In the genomic region with DNA sequence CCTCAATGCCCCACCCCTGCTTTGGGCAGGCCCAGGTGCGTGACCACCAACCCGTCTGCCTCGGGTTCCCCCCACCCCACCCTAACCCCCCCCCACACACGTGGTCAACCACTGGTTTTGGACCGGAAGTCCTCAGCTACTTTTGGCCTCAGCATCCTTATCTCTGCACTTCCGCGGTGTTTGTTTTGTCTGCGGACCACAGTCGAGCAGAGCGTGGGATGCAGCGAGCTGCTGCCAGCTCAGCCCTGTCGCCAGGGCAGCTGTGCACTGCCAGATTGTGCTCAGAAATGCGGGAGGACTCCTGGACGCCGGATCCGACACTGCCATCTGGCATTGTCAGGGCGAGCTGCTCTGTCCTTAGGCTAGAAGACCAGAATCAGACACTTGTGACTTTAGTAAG, we compare ENCODE assay signal across 8 mouse cellular contexts. TPM values are rescaled to one million over a fixed set of nuclear protein-coding genes. Genes with fewer than 3 reads are reported as not detected.
DNase-seq lines count a peak whose midpoint lies in the region; ATAC-seq and TF ChIP-seq lines count a peak whose summit lies in the region.

No protein-coding gene starts in this region.

- no peak for TF ChIP-seq POLR2A in heart, adult 2 months (IDR thresholded peaks at IDR 0.05; ENCODE audit: insufficient read depth, low read depth, low read length)

- TF ChIP-seq CTCF in heart, adult 2 months (IDR thresholded peaks at IDR 0.05), result no peak
- no peak for TF ChIP-seq CTCF in left cerebral cortex, adult 2 months (IDR thresholded peaks at IDR 0.05)

- WGBS in heart, adult 2 months, result 4% methylated on average over 17 of the region's 17 CpGs
- 63% methylated on average over 17 of the region's 17 CpGs for WGBS in limb, embryonic 10.5 days

- DNase-seq in layer of hippocampus, adult 11-12 months (ENCODE audit: low spot score), result peak; percentile 39
- DNase-seq in layer of hippocampus, postnatal 25 days (ENCODE audit: extremely low spot score in 1 of 2, low spot score in 1 of 2), result no peak
- peak in 1 of 2 experiments; percentile 51 for DNase-seq in heart, adult 2 months
- DNase-seq in left cerebral cortex, adult 2 months (ENCODE audit: extremely low spot score in 1 of 2, low spot score in 2 of 2), result peak; percentile 29 to 52
- peak; percentile 59 to 60 for DNase-seq in right cerebral cortex, adult 2 months (ENCODE audit: low spot score in 2 of 2)
- DNase-seq in adipocyte (ENCODE audit: low spot score), result no peak
- no peak for DNase-seq in limb, embryonic 10.5 days (ENCODE audit: low spot score)

- H3K4me1 ChIP-seq in heart, adult 2 months (ENCODE audit: control insufficient read depth, insufficient read depth, low read length), result peaks cover 15% of the 10 kb centered on the region
- no peaks in the 10 kb centered on the region; the same call in 1 of the 2 replicates for H3K4me1 ChIP-seq in limb, embryonic 10.5 days

- H3K4me3 ChIP-seq in heart, adult 2 months, result no peak overlapping the region
- no peak overlapping the region for H3K4me3 ChIP-seq in left cerebral cortex, adult 2 months
- no peak overlapping the region for H3K4me3 ChIP-seq in limb, embryonic 10.5 days

- intact Hi-C loops in heart, adult 2 months (cut with DNase I), result loop anchor here (2.0 kb wide), 1 partner anchor 15 kb away; no protein-coding TSS in a partner anchor
- intact Hi-C loops in left cerebral cortex, adult 2 months (cut with DNase I), result no loop called here

- H3K27me3 ChIP-seq in heart, adult 2 months (ENCODE audit: control insufficient read depth, insufficient read depth, low read length), result no peaks in the 10 kb centered on the region
- H3K27me3 ChIP-seq in limb, embryonic 10.5 days (ENCODE audit: low read depth, poor library complexity, severe bottlenecking), result no peaks in the 10 kb centered on the region

- peak overlapping the region; percentile 31 for H3K27ac ChIP-seq in heart, adult 2 months
- H3K27ac ChIP-seq in left cerebral cortex, adult 2 months, result no peak overlapping the region
- no peak overlapping the region for H3K27ac ChIP-seq in limb, embryonic 10.5 days

- no peak overlapping the region for H3K9ac ChIP-seq in heart, adult 2 months (ENCODE audit: low read depth, low read length)

- ATAC-seq in erythroid progenitor cell, adult 5-6 weeks (replicated peaks; ENCODE audit: low FRiP score, poor library complexity, severe bottlenecking), result no peak

- no peaks in the 10 kb centered on the region for H3K36me3 ChIP-seq in heart, adult 2 months (ENCODE audit: control insufficient read depth, insufficient read depth, low read length)
- H3K36me3 ChIP-seq in limb, embryonic 10.5 days, result no peaks in the 10 kb centered on the region

- no peaks in the 10 kb centered on the region for H3K9me3 ChIP-seq in limb, embryonic 10.5 days (replicated peaks)

- TF ChIP-seq EP300 in heart, adult 2 months (IDR thresholded peaks at IDR 0.05; ENCODE audit: insufficient read depth, low read depth, low read length), result 0 out of 2 replicates have a peak, but pooled peaks have one; percentile 8

- H3K79me2 ChIP-seq in heart, adult 2 months (replicated peaks; ENCODE audit: control insufficient read depth, insufficient read depth, low read length), result no peaks in the 10 kb centered on the region

RNA-seq across cellular contexts. Expression of a gene that starts 6.2 kb away (rescaled TPM):
- 10 to 100 TPM; 51.4 to 52.3 TPM for total RNA-seq in layer of hippocampus, postnatal 25 days (2021)
- total RNA-seq in heart, adult 2 months (2021), result 1 to 10 TPM; 8.2 to 8.5 TPM
- polyA plus RNA-seq in heart, adult 2 months (2012; rRNA removed), result 17.0 and 17.6 TPM in 2 replicates
- 10 to 100 TPM; 87.9 to 92.8 TPM for total RNA-seq in left cerebral cortex, adult 2 months (2021)
- 6.2 and 7.1 TPM in 2 replicates for polyA plus RNA-seq in limb, embryonic 10.5 days (2016; fragmentation: Nextera tagmentation; extraction: Ambion mirVana)
- total RNA-seq in erythroid progenitor cell, adult 5-6 weeks (2015; ENCODE audit: low replicate concordance), result 3.4 TPM in 1 of 2 replicates, not detected in the other
- total RNA-seq in erythroid progenitor cell, adult 5-6 weeks (2017; ENCODE audit: low replicate concordance), result 1.5 TPM in 1 of 2 replicates, not detected in the other

RNA-seq across cellular contexts. Expression of a gene that starts 8.4 kb away (rescaled TPM):
- 1 to 10 TPM; 6.2 to 7.7 TPM for total RNA-seq in layer of hippocampus, postnatal 25 days (2021)
- total RNA-seq in heart, adult 2 months (2021), result 10 to 100 TPM; 18.8 to 23.7 TPM
- 34.4 and 42.1 TPM in 2 replicates for polyA plus RNA-seq in heart, adult 2 months (2012; rRNA removed)
- total RNA-seq in left cerebral cortex, adult 2 months (2021), result 10 to 100 TPM in 1 of 2 experiments, 1 to 10 TPM in 1; 9.1 to 13.0 TPM
- 0.08 and 0.16 TPM in 2 replicates for polyA plus RNA-seq in limb, embryonic 10.5 days (2016; fragmentation: Nextera tagmentation; extraction: Ambion mirVana)
- 1.8 and 2.1 TPM in 2 replicates for total RNA-seq in erythroid progenitor cell, adult 5-6 weeks (2015; ENCODE audit: low replicate concordance)
- total RNA-seq in erythroid progenitor cell, adult 5-6 weeks (2017; ENCODE audit: low replicate concordance), result 1.1 and 1.2 TPM in 2 replicates

RNA-seq across cellular contexts. Expression of a gene that starts 35.1 kb away (rescaled TPM):
- not detected for total RNA-seq in layer of hippocampus, postnatal 25 days (2021)
- total RNA-seq in heart, adult 2 months (2021), result not detected
- polyA plus RNA-seq in heart, adult 2 months (2012; rRNA removed), result not detected in 2 replicates
- total RNA-seq in left cerebral cortex, adult 2 months (2021), result not detected
- polyA plus RNA-seq in limb, embryonic 10.5 days (2016; fragmentation: Nextera tagmentation; extraction: Ambion mirVana), result not detected in 2 replicates
- total RNA-seq in erythroid progenitor cell, adult 5-6 weeks (2015; ENCODE audit: low replicate concordance), result not detected in 2 replicates
- not detected in 2 replicates for total RNA-seq in erythroid progenitor cell, adult 5-6 weeks (2017; ENCODE audit: low replicate concordance)

RNA-seq across cellular contexts. Expression of a gene that starts 48.6 kb away (rescaled TPM):
- total RNA-seq in layer of hippocampus, postnatal 25 days (2021), result 1 to 10 TPM in 1 of 2 experiments, under 1 TPM in 1; 0.96 to 1.1 TPM
- not detected for total RNA-seq in heart, adult 2 months (2021)
- polyA plus RNA-seq in heart, adult 2 months (2012; rRNA removed), result 0.26 and 0.39 TPM in 2 replicates
- 1 to 10 TPM; 2.3 to 2.4 TPM for total RNA-seq in left cerebral cortex, adult 2 months (2021)
- 0.24 and 0.36 TPM in 2 replicates for polyA plus RNA-seq in limb, embryonic 10.5 days (2016; fragmentation: Nextera tagmentation; extraction: Ambion mirVana)
- not detected in 2 replicates for total RNA-seq in erythroid progenitor cell, adult 5-6 weeks (2015; ENCODE audit: low replicate concordance)
- total RNA-seq in erythroid progenitor cell, adult 5-6 weeks (2017; ENCODE audit: low replicate concordance), result not detected in 2 replicates

Comparison
In these comparisons a context has a peak if more than half of its experiments do, and no peak if none do; other contexts are left out.
1. DNase-seq: peak in layer of hippocampus, adult 11-12 months (single experiment), left cerebral cortex, adult 2 months (2 of 2) and right cerebral cortex, adult 2 months (2 of 2); none in layer of hippocampus, postnatal 25 days (0 of 2), adipocyte (single experiment) and limb, embryonic 10.5 days (single experiment).
2. RNA of a gene that starts 6.2 kb away (total RNA-seq): 87.9 to 92.8 TPM in left cerebral cortex, adult 2 months and 51.4 to 52.3 TPM in layer of hippocampus, postnatal 25 days; 8.2 to 8.5 TPM in heart, adult 2 months and 1.5 to 3.4 TPM in erythroid progenitor cell, adult 5-6 weeks; every median in the first group is over 4 times any median in the second.